Mouse (Mus musculus) small intestine, adult 2 months (tissue): Measurements from ENCODE around the gene Otop2.

Source experiments
- CTCF ChIP-seq: fragments of 200-500 bp; IDR thresholded peaks from 2 replicates; pipeline ENCODE4 v1.5.1; 2012; ENCODE audit warnings: low read depth, mild to moderate bottlenecking, control low read depth, inconsistent platforms, low read length, moderate library complexity, mixed read lengths; ENCODE audit not compliant: insufficient replicate concordance, insufficient read length; ENCODE audit errors: extremely low read depth
- POLR2A ChIP-seq: fragments of 200-500 bp; IDR thresholded peaks from 2 replicates; pipeline ENCODE4 v1.6.1; 2012; ENCODE audit warnings: low read depth, mild to moderate bottlenecking, control low read depth, inconsistent platforms, low read length, moderate library complexity

DNA sequence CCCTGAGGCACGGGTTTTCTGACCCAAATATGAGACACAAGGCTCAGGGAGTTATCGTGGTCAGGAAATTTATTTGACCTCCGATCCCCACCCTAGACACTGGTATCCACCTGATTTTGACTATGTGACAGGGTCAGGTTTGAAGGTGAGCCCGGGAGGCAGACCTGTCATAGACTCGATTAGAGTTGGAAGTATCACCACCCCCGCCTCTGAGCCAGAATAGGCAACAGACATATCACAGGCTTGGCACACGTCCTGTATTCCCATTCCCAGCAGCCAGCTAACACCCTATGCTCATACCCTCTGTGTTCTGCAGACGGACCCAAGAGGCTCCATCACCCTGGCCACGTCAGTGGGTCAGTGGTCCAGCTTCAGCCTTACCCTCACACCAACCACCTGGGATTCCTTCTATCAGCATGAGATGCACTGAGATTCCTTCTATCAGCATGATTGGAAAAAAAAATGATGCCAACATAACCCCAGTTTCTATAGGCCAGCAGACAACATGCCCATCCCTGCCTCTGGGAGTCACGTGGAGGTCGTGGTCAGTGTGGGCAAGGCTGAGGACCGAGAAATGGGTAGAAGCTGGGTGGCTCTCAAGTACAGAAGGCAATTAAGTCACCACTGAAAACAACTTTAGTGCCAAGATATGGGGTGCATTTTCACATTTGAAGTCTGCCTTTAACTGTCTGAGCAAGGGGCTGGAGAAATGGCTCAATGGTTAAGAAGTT, 67.9 kb downstream of the Otop2 start:
- TF ChIP-seq CTCF (no peak), POLR2A (no peak)
